Mouse (Mus musculus) natural killer cell, adult 2 months (primary cell): ENCODE results near the gene Acta1.

Source experiments
- DNase-seq, 2 experiments: peaks; one replicate each; pipeline ENCODE4 v3.0.0; 2022; ENCODE audit warnings: low spot score in 2 of 2

Gene Acta1

GRCm38 (mm10) chr8:123894502-123895097 is at the start of gene Acta1:
Gene Acta1 (minus strand): TSS chr8:123894751.
- DNase-seq: no peak

DNA sequence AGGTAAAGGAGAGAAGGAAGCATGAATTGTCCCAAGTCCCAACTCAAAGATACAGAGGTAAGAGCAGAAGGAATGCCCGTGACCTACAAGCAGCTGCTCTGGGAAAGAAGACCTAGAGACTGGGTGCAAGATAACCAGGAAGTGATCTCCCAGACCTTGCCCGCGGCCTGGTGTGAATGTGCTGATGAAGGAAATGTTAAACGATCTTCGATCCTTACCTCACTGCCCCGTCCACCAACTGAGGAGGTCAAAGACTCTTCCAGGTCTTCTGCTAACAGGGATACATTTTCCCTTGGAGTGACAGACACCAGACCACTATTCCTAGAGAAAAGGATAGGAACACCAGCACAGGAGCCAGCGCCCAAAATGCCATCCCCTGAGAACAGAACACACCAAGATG is 34.5 kb upstream of the Acta1 start:
- DNase-seq: no peak

GRCm38 (mm10) chr8:123925671-123926070 is 31.1 kb upstream of the Acta1 start:
- DNase-seq: no peak

- peak; percentile 67 to 85 for DNase-seq
These were observed 30.2 kb upstream of the Acta1 start for GRCm38 (mm10) chr8:123924719-123925118.

DNA sequence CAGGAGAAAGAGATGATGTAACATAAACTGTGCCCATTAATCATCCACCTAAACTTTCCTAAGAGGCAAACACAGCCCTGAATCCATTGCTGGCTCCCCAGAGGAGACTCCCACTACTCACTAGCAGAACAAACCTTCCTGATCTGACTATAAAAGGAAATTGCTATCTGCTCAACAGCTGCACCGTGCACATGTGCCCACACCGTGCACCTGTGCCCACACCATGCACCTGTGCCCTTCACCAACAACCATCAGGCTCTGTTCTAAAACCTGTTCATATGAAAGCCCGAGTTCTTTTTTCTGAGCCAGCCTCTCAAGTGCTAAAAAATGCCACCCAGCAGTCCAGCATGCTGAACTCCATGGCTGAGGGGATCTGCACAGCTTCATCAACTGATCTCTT is 20.1 kb upstream of the Acta1 start:
- no peak for DNase-seq

- DNase-seq: no peak
These were observed 17.7 kb upstream of the Acta1 start for GRCm38 (mm10) chr8:123912265-123912664.

DNA sequence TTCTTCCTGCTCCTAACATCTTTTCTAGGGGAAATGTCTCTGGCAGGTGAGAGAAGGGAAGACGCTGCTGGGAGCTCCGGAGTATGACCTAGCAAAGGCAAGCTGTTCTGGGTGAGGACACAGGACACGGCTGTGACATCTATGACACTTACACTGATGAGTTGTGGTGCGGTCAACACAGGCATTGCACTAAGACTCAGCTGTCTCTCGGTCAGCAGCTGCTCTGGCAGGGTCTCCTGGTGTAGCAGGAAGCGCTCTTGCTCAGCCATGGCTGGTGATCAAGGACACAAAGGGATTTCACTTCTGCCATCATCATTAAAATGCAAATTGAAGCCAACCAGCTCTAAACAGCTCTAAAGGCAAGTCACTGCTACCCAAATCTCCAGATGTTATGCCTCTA is 13.1 kb upstream of the Acta1 start:
- DNase-seq: no peak

DNA sequence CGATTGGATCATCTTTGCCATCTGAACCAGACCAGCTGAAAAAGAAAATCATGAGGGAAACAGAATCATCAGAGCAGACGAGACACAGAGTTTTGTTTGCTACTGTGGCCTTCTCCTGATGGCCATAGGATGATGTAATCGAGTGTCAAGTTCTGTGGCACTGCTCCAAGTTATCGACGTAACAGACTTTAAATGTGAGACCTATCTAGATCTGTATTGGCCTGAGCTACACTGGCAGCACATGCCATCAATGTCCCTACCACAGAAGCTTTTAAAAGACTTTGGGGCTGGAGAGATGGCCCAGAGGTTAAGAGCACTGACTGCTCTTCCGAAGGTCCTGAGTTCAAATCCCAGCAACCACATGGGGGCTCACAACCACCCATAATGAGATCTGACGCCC is 8.1 kb upstream of the Acta1 start:
- no peak for DNase-seq

DNA sequence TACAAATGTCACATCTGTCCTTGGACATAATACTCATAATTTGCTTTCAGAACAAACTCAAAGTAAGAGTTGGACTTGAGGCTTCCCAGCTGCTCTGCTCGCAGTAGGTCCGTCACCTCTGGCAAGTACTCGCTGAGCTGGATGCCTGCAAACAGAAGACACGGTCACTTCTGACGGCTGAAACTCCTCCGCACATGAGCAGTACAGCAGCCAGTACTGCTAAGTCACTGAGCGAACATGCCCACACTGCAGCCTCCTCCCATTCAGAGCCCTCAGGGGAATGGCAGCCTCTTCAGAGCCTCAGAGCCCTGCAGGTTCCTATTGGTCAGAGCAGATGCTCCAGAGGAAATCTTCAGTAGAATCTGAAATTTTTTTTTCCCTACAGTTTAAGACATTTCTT is 4.8 kb upstream of the Acta1 start:
- DNase-seq: no peak

- DNase-seq: no peak
These were observed 4.0 kb upstream of the Acta1 start for GRCm38 (mm10) chr8:123898576-123898975.

- DNase-seq: no peak
These were observed 2.2 kb upstream of the Acta1 start for GRCm38 (mm10) chr8:123896774-123897173.

DNA sequence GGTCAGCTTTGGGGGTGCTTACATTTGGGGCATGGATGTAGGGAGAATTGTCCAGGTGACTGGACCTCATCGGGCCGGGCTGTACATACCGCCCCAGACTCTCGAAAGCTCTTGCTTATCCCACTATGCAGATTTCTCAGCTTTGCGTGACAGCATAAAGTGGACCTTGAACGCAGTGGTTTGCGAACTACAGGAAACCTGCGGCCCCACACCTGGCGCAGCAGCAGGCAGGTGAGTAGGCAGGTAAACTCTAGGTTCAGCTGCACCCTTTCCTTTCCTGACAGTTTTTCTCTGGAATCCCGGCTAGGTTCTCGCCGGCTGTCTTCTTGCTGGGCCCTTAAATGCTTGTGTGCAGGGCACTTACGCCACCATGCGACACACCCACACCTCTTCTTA is 1.8 kb upstream of the Acta1 start:
- no peak for DNase-seq

DNA sequence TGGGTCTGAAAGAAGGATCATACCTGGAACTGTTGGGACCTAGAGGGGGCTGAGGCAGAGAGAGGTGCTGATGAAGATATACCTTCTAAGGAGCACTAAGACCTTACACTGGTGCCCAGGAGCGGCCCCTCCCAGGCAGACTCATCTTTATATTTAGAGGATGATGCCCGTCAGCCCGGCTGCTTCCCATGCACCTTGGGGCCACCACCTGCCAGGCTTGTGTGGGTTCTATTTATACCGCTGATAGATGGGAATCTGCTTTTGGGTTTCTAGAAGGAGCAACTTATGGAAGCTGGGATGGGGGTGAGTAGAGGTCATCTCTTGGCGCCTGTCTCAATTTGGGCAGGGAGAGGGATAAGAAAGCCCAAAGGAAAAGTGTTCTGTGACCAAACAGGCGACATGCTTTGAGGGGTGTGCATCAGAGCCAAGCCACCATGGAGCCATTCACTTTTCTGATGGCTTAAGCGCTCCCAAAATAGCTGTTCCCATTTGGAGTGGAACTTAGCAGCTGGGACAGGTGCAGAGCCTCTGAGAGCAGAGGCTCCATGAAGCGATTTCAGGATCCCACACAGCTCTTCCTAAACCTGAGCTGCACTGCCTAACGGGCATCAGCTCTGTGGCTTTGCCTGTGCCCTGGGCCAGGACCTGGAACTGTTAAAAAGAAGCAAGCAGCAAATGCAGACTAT is 1.3 kb upstream of the Acta1 start:
- DNase-seq: no peak

- DNase-seq: no peak
These were observed 679 bp upstream of the Acta1 start for GRCm38 (mm10) chr8:123895230-123895629.

GRCm38 (mm10) chr8:123893413-123893812 is 1.1 kb downstream of the Acta1 start:
- no peak for DNase-seq

DNA sequence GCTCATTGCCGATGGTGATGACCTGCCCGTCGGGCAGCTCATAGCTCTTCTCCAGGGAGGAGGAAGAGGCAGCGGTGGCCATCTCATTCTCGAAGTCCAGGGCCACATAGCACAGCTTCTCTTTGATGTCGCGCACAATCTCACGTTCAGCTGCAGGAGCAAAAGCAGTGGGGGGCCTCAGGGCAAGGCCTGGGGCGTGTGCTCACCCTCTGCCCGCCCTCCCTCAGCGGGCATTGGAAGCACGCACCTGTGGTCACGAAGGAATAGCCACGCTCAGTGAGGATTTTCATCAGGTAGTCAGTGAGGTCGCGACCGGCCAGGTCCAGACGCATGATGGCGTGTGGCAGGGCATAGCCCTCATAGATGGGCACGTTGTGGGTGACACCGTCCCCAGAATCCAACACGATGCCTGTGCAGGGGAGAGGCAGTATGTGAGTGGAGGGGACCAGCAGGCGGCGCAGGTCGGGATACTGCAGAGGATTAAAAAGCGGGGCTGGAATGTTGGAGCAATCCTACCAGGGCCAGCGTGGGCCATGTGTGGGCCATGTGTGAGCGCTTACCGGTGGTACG is 1.9 kb downstream of the Acta1 start:
- no peak for DNase-seq

- DNase-seq: no peak
These were observed 2.5 kb downstream of the Acta1 start for GRCm38 (mm10) chr8:123891883-123892585.

DNA sequence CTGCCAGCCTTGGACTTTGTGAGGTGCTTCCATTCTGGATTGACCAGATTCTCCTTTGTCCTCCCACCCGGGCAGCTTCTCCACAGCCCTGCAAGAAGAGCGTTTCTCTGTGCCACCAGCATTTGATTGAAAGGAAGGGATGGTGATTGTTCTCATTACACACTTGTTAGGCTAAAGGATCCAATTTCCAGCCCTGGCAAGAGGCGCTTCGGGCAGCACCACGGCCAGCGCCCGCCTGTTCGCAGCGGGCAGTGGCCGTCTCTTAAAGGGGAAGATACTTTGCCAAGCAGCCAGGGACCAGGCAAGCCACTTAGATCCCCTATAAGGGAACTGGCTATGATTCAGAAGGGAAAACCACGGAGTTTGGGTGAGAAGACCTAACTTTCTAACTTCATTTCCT is 3.3 kb downstream of the Acta1 start:
- no peak for DNase-seq

GRCm38 (mm10) chr8:123889797-123890196 is 4.8 kb downstream of the Acta1 start:
- no peak for DNase-seq

GRCm38 (mm10) chr8:123887956-123888355 is 6.6 kb downstream of the Acta1 start:
- DNase-seq: no peak

GRCm38 (mm10) chr8:123887163-123887562 is 7.4 kb downstream of the Acta1 start:
- no peak for DNase-seq

DNA sequence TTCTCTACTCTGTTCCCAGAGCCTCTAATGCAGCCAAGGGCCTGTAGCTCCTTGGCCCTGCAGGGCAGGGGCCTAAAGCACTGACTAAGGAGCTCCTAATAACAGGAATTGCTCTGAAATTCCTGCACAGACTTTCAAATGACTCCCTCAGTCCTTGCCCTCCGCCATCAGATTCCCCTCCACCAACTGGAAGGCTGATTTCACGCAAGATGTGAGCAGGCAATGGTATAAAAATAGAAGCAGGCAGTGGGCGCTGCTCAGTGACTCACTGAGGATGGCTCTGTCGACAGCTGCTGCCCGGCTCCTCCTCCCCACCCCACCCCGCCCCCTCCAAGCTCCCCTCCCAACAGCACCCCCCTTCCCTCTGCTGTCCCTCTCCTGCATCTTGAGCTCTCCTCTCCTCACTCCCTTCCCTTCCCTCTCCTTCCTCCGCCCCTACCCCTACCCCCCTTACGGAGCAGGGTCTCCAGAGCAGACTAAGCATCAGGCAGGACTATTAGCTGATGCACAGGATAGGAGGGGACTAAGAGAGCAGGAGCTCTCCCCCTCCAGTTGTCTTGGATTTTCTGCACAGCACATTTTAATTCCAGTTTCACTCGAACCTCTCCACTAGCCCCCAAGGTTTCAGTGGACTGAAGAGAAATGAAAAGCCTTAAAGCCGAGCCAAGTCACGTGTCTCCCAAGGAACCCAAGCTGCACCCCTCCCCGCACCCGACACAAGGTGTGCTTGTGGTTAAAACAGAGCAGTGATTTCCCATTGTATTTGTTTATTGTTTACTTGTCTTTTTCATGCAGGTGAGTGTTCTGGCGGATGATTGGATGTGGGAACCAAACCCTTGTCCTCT is 9.6 kb downstream of the Acta1 start:
- no peak for DNase-seq
